Mouse (Mus musculus) midbrain, embryonic 16.5 days (tissue): ENCODE data around the gene Tent4a. TPM values are rescaled to one million over a fixed set of nuclear protein-coding genes. Genes with fewer than 3 reads are reported as not detected.

Experiments used
- ATAC-seq: fragments of 200-750 bp; cut with Nextera tagmentation; 2 replicates; pipeline ENCODE4 v1.8.0; 2017; ENCODE audit warnings: moderate TSS enrichment
- H3K27ac ChIP-seq: fragments of 300-500 bp; sonication (generic); 2 replicates; pipeline ENCODE4 v1.5.1; 2014; ENCODE audit warnings: mild to moderate bottlenecking, low read length, mixed read lengths
- H3K27me3 ChIP-seq: fragments of 300-500 bp; sonication (generic); 2 replicates; pipeline ENCODE4 v1.6.1; 2014; ENCODE audit warnings: low read depth, low read length, mixed read lengths; ENCODE audit not compliant: control insufficient read depth, insufficient read depth
- H3K36me3 ChIP-seq: fragments of 300-500 bp; sonication (generic); 2 replicates; pipeline ENCODE4 v1.6.1; 2014; ENCODE audit warnings: mild to moderate bottlenecking, low read length, moderate library complexity, mixed read lengths; ENCODE audit not compliant: control insufficient read depth, insufficient read depth
- H3K4me1 ChIP-seq: fragments of 300-500 bp; sonication (generic); 2 replicates; pipeline ENCODE4 v1.6.1; 2014; ENCODE audit warnings: mild to moderate bottlenecking, low read length, mixed read lengths; ENCODE audit not compliant: control insufficient read depth, insufficient read depth
- H3K4me2 ChIP-seq: fragments of 300-500 bp; sonication (generic); 2 replicates; pipeline ENCODE4 v1.6.1; 2014; ENCODE audit warnings: mild to moderate bottlenecking, low read length, mixed read lengths
- H3K4me3 ChIP-seq: fragments of 300-500 bp; sonication (generic); 2 replicates; pipeline ENCODE4 v1.5.1; 2014; ENCODE audit warnings: low read depth, mild to moderate bottlenecking, low read length, moderate library complexity, mixed read lengths
- H3K9ac ChIP-seq: fragments of 300-500 bp; sonication (generic); 2 replicates; pipeline ENCODE4 v1.6.1; 2014; ENCODE audit warnings: low read depth, low read length, mixed read lengths
- H3K9me3 ChIP-seq: fragments of 300-500 bp; sonication (generic); replicated peaks from 2 replicates; pipeline ENCODE4 v1.6.1; 2014; ENCODE audit warnings: mild to moderate bottlenecking, low read length, mixed read lengths; ENCODE audit not compliant: control insufficient read depth, poor library complexity, severe bottlenecking
- WGBS: fragments of 180-500 bp; shearing (Covaris S2); extraction: QIAGEN DNeasy Blood & Tissue Kit; methylation state at CpG from one replicate; pipeline ENCODE4 v1.1.7; 2014; 5-methylcytosine and 5-hydroxymethylcytosine counted together
- polyA plus RNA-seq: library from polyadenylated mRNA; unstranded; fragments of >200 nt; fragmentation: Nextera tagmentation; extraction: Ambion mirVana; gene quantifications from 2 replicates; pipeline ENCODE4 v1.2.1, GENCODE M21; 2015

The Tent4a gene
- polyA plus RNA-seq, 1 experiment from 2014 or later, result 5.4 TPM

- no peaks in the 10 kb centered on the region for H3K9me3 ChIP-seq
- H3K4me3 ChIP-seq, result no peak overlapping the region
- no peak overlapping the region for H3K9ac ChIP-seq
- no peaks in the 10 kb centered on the region for H3K36me3 ChIP-seq
- peaks cover 9% of the 10 kb centered on the region for H3K4me1 ChIP-seq
- WGBS, result 87% methylated on average over 3 of the region's 3 CpGs
- ATAC-seq, result no peak
- H3K27ac ChIP-seq, result no peak overlapping the region
- no peaks in the 10 kb centered on the region for H3K27me3 ChIP-seq
- no peak overlapping the region for H3K4me2 ChIP-seq
Observed at GRCm38 (mm10) chr13:69563905-69564304, 29.5 kb upstream of the Tent4a start.

GRCm38 (mm10) chr13:69562654-69563574, 28.5 kb upstream of the Tent4a start:
- Histone ChIP-seq H3K27me3 (no peaks in the 10 kb centered on the region), H3K36me3 (no peaks in the 10 kb centered on the region), H3K4me3 (no peak overlapping the region), H3K4me1 (peaks cover 9% of the 10 kb centered on the region), H3K9me3 (no peaks in the 10 kb centered on the region), H3K9ac (no peak overlapping the region), H3K4me2 (no peak overlapping the region), H3K27ac (no peak overlapping the region)
- 72% methylated on average over 12 of the region's 12 CpGs for WGBS
- ATAC-seq, result no peak

GRCm38 (mm10) chr13:69562004-69562403, 27.6 kb upstream of the Tent4a start:
- Histone ChIP-seq H3K4me1 (peaks cover 9% of the 10 kb centered on the region), H3K4me3 (no peak overlapping the region), H3K27ac (no peak overlapping the region), H3K36me3 (no peaks in the 10 kb centered on the region), H3K9ac (no peak overlapping the region), H3K4me2 (no peak overlapping the region), H3K9me3 (no peaks in the 10 kb centered on the region), H3K27me3 (no peaks in the 10 kb centered on the region)
- WGBS, result 81% methylated on average over 9 of the region's 9 CpGs
- no peak for ATAC-seq

- peaks cover 9% of the 10 kb centered on the region for H3K4me1 ChIP-seq
- H3K4me2 ChIP-seq, result no peak overlapping the region
- ATAC-seq, result peak; percentile 81
- no peaks in the 10 kb centered on the region for H3K36me3 ChIP-seq
- WGBS, result 8% methylated on average over 13 of the region's 13 CpGs
- no peaks in the 10 kb centered on the region for H3K9me3 ChIP-seq
- no peaks in the 10 kb centered on the region for H3K27me3 ChIP-seq
- H3K4me3 ChIP-seq, result no peak overlapping the region
- H3K9ac ChIP-seq, result no peak overlapping the region
- no peak overlapping the region for H3K27ac ChIP-seq
Observed at GRCm38 (mm10) chr13:69559291-69559961, 25.0 kb upstream of the Tent4a start.

- H3K4me1 ChIP-seq, result peaks cover 9% of the 10 kb centered on the region
- no peaks in the 10 kb centered on the region for H3K9me3 ChIP-seq
- no peak for ATAC-seq
- no peak overlapping the region for H3K27ac ChIP-seq
- H3K4me3 ChIP-seq, result no peak overlapping the region
- 76% methylated on average over 6 of the region's 6 CpGs for WGBS
- H3K36me3 ChIP-seq, result no peaks in the 10 kb centered on the region
- H3K4me2 ChIP-seq, result no peak overlapping the region
- H3K27me3 ChIP-seq, result no peaks in the 10 kb centered on the region
- H3K9ac ChIP-seq, result no peak overlapping the region
Observed at GRCm38 (mm10) chr13:69558098-69558660, 23.8 kb upstream of the Tent4a start.

GRCm38 (mm10) chr13:69556728-69557127, 22.3 kb upstream of the Tent4a start:
- no peak for ATAC-seq
- H3K4me1 ChIP-seq, result peaks cover 9% of the 10 kb centered on the region
- H3K4me3 ChIP-seq, result no peak overlapping the region
- no peak overlapping the region for H3K27ac ChIP-seq
- no peaks in the 10 kb centered on the region for H3K36me3 ChIP-seq
- no peaks in the 10 kb centered on the region for H3K27me3 ChIP-seq
- no peak overlapping the region for H3K9ac ChIP-seq
- H3K4me2 ChIP-seq, result no peak overlapping the region
- no peaks in the 10 kb centered on the region for H3K9me3 ChIP-seq

GRCm38 (mm10) chr13:69555957-69556482, 21.6 kb upstream of the Tent4a start:
- H3K9me3 ChIP-seq, result no peaks in the 10 kb centered on the region
- no peak overlapping the region for H3K9ac ChIP-seq
- no peaks in the 10 kb centered on the region for H3K27me3 ChIP-seq
- H3K4me2 ChIP-seq, result no peak overlapping the region
- H3K4me1 ChIP-seq, result peaks cover 9% of the 10 kb centered on the region
- no peak overlapping the region for H3K4me3 ChIP-seq
- no peaks in the 10 kb centered on the region for H3K36me3 ChIP-seq
- no peak overlapping the region for H3K27ac ChIP-seq
- ATAC-seq, result no peak
- 86% methylated on average over 6 of the region's 6 CpGs for WGBS

- no peaks in the 10 kb centered on the region for H3K9me3 ChIP-seq
- H3K27me3 ChIP-seq, result no peaks in the 10 kb centered on the region
- ATAC-seq, result no peak
- WGBS, result 23% methylated on average over 8 of the region's 8 CpGs
- H3K9ac ChIP-seq, result no peak overlapping the region
- H3K4me2 ChIP-seq, result no peak overlapping the region
- no peak overlapping the region for H3K27ac ChIP-seq
- peaks cover 9% of the 10 kb centered on the region for H3K4me1 ChIP-seq
- no peaks in the 10 kb centered on the region for H3K36me3 ChIP-seq
- H3K4me3 ChIP-seq, result no peak overlapping the region
Observed at GRCm38 (mm10) chr13:69555045-69555444, 20.6 kb upstream of the Tent4a start.

GRCm38 (mm10) chr13:69554255-69554654, 19.8 kb upstream of the Tent4a start:
- Histone ChIP-seq H3K27ac (no peak overlapping the region), H3K4me1 (peaks cover 3% of the 10 kb centered on the region; the same call in 1 of the 2 replicates), H3K9me3 (no peaks in the 10 kb centered on the region), H3K4me2 (no peak overlapping the region), H3K4me3 (no peak overlapping the region), H3K36me3 (no peaks in the 10 kb centered on the region), H3K27me3 (no peaks in the 10 kb centered on the region), H3K9ac (no peak overlapping the region)
- 86% methylated on average over 9 of the region's 9 CpGs for WGBS
- no peak for ATAC-seq
